Comparison of ENCODE assay signal across 25 mouse cellular contexts in genomic region chr9:104496220-104496619, GRCm38 (mm10). TPM values are rescaled to one million over a fixed set of nuclear protein-coding genes. Genes with fewer than 3 reads are reported as not detected.
DNase-seq lines count a peak whose midpoint lies in the region; TF ChIP-seq lines count a peak whose summit lies in the region.
"Had no signal": no experiment of that assay in that cellular context is flagged by ENCODE, and none has a peak within 500 bp of the region (broad histone marks: within the 10 kb centered on the region; RNA-seq: fewer than 3 reads in every experiment).

No protein-coding gene starts in this region.

- intact Hi-C loops in heart, postnatal 14 days (cut with DNase I): no loop called here

- H3K4me3 ChIP-seq in CH12.LX (replicated peaks in 1 of 3; ENCODE audit: low read depth in 2 of 3, low read length in 2 of 3, poor library complexity in 1 of 3): no peak overlapping the region
- H3K4me3 ChIP-seq: embryonic facial prominence, embryonic 13.5 days; embryonic facial prominence, embryonic 15.5 days; erythroblast, embryonic 14.5 days; forebrain, embryonic 10.5 days; forebrain, embryonic 12.5 days had no signal

- no peak for TF ChIP-seq RAD21 in CH12.LX (IDR thresholded peaks at IDR 0.05; ENCODE audit: low read depth, low read length)

- peaks cover 12% of the 10 kb centered on the region for H3K27me3 ChIP-seq in CH12.LX (replicated peaks)
- H3K27me3 ChIP-seq: embryonic facial prominence, embryonic 13.5 days; embryonic facial prominence, embryonic 15.5 days; forebrain, embryonic 12.5 days had no signal

- H3K4me1 ChIP-seq in CH12.LX (ENCODE audit: control insufficient read depth in 1 of 2, insufficient read depth in 2 of 2): peaks cover 0 to 8% of the 10 kb centered on the region in 2 experiments; a peak in 2 of 4 replicates
- H3K4me1 ChIP-seq: embryonic facial prominence, embryonic 13.5 days; embryonic facial prominence, embryonic 15.5 days; forebrain, embryonic 10.5 days; forebrain, embryonic 12.5 days had no signal

- peak; percentile 79 for DNase-seq in heart, adult 11 months
- no peak for DNase-seq in heart, postnatal 14 days
- peak; percentile 22 for DNase-seq in A20 (ENCODE audit: low read depth, low spot score)
- DNase-seq in CH12.LX (ENCODE audit: extremely low read depth): no peak
- no peak for DNase-seq in gastrocnemius, postnatal 4 days (ENCODE audit: low spot score in 2 of 2)
- no peak for DNase-seq in gastrocnemius, postnatal 25 days
- DNase-seq: adrenal gland, adult 8-10 months; adrenal gland, postnatal 14 days; adrenal gland, postnatal 36 days; B cell, adult 2 months; cerebellum, adult 11 months; cerebellum, adult 18-20 months; cerebellum, adult 8-10 months; cerebellum, adult 9-11 months; cerebellum, postnatal 14 days; cerebellum, postnatal 36 days; embryo, embryonic 11 days had no signal

- H3K36me3 ChIP-seq in CH12.LX (replicated peaks in 1 of 2; ENCODE audit: control insufficient read depth in 1 of 2, insufficient read depth in 1 of 2, low read length in 1 of 2): no peaks in the 10 kb centered on the region
- H3K36me3 ChIP-seq: embryonic facial prominence, embryonic 13.5 days; embryonic facial prominence, embryonic 15.5 days; forebrain, embryonic 10.5 days; forebrain, embryonic 12.5 days had no signal

- TF ChIP-seq CTCF in CH12.LX (conservative IDR thresholded peaks at IDR 0.05 in 1 of 2, IDR thresholded peaks at IDR 0.05 in 1 of 2; ENCODE audit: low read depth in 2 of 2, low read length in 2 of 2): no peak

- H3K9me3 ChIP-seq in CH12.LX (replicated peaks; ENCODE audit: low read length): no peaks in the 10 kb centered on the region
- H3K9me3 ChIP-seq: embryonic facial prominence, embryonic 13.5 days; embryonic facial prominence, embryonic 15.5 days; forebrain, embryonic 10.5 days; forebrain, embryonic 12.5 days had no signal

- no peaks in the 10 kb centered on the region for H3K79me2 ChIP-seq in CH12.LX (replicated peaks; ENCODE audit: control insufficient read depth, extremely low read depth, insufficient read depth, poor library complexity, severe bottlenecking)

- H3K4me2 ChIP-seq in CH12.LX (ENCODE audit: insufficient read depth, low read depth, poor library complexity, severe bottlenecking): peak overlapping the region; percentile 0; the same call in 1 of the 2 replicates
- H3K4me2 ChIP-seq: embryonic facial prominence, embryonic 13.5 days; embryonic facial prominence, embryonic 15.5 days; forebrain, embryonic 12.5 days had no signal

- H3K9ac ChIP-seq in CH12.LX (ENCODE audit: insufficient read depth, low read depth): no peak overlapping the region
- H3K9ac ChIP-seq: embryonic facial prominence, embryonic 13.5 days; embryonic facial prominence, embryonic 15.5 days; forebrain, embryonic 12.5 days had no signal

- no peak for TF ChIP-seq EP300 in CH12.LX (IDR thresholded peaks at IDR 0.05; ENCODE audit: low read length)

- dilution Hi-C loops in CH12.LX (cut with MboI; ENCODE audit: extremely low pct_ligation_motif_present, extremely low pct_unique_long_range_greater_than_20kb, low sequenced_read_pairs): no loop called here

- no peak for TF ChIP-seq POLR2A in CH12.LX (IDR thresholded peaks at IDR 0.05; ENCODE audit: low read depth, low read length)

- in situ Hi-C loops in CH12.LX (cut with MboI; ENCODE audit: low pct_ligation_motif_present, low pct_unique_long_range_greater_than_20kb, low sequenced_read_pairs): no loop called here

- H3K27ac ChIP-seq in CH12.LX (ENCODE audit: insufficient read depth, low read depth): no peak overlapping the region
- H3K27ac ChIP-seq: embryonic facial prominence, embryonic 13.5 days; embryonic facial prominence, embryonic 15.5 days; forebrain, embryonic 10.5 days; forebrain, embryonic 12.5 days had no signal

TF ChIP-seq in CH12.LX, 34 proteins besides CTCF, POLR2A, EP300 and RAD21:
- TF ChIP-seq TBP (conservative IDR thresholded peaks at IDR 0.05; ENCODE audit: low read depth, low read length) (no peak), BHLHE40 (IDR thresholded peaks at IDR 0.05; ENCODE audit: low read depth, low read length) (0 out of 2 replicates have a peak, but pooled peaks have one; percentile 8)

RNA-seq across cellular contexts. Expression of gene Cpne4, which starts 50.9 kb away (rescaled TPM):
- total RNA-seq in heart, postnatal 14 days (2021): under 1 TPM in 1 of 2 experiments, not detected in 1; 0.07 TPM
- total RNA-seq in CH12.LX (2012; rRNA removed) (not detected in 2 replicates), CH12.LX (2014; rRNA removed) (not detected in 2 replicates)
- not detected in 2 replicates for polyA plus RNA-seq in CH12.LX (2012; ENCODE audit: insufficient read length, low read depth)
- total RNA-seq in gastrocnemius, postnatal 4 days (2021): not detected
- not detected for total RNA-seq in gastrocnemius, postnatal 25 days (2021)
- total RNA-seq: common myeloid progenitor, adult 5-6 weeks; MEL had no signal
- polyA plus RNA-seq: CD4-positive, CD25-positive, alpha-beta regulatory T cell, adult 4 months; erythroblast, embryonic 14.5 days had no signal

Comparison
In these comparisons a context has a peak if more than half of its experiments do, and no peak if none do; other contexts are left out.
1. DNase-seq: peak in heart, adult 11 months (single experiment) and A20 (single experiment); none in heart, postnatal 14 days (0 of 2), CH12.LX (single experiment), gastrocnemius, postnatal 4 days (0 of 2) and gastrocnemius, postnatal 25 days (single experiment).